Mouse (Mus musculus) stomach, postnatal 0 days (tissue): ENCODE data around the gene Mcoln3.

Source experiments
- CTCF ChIP-seq: IDR thresholded peaks from 2 replicates; pipeline ENCODE4 v1.5.1; 2016; ENCODE audit warnings: antibody characterized with exemption, low read depth, mild to moderate bottlenecking, moderate library complexity
- EP300 ChIP-seq: optimal IDR thresholded peaks from 2 replicates; pipeline ENCODE3; 2016; ENCODE audit warnings: antibody characterized with exemption

DNA sequence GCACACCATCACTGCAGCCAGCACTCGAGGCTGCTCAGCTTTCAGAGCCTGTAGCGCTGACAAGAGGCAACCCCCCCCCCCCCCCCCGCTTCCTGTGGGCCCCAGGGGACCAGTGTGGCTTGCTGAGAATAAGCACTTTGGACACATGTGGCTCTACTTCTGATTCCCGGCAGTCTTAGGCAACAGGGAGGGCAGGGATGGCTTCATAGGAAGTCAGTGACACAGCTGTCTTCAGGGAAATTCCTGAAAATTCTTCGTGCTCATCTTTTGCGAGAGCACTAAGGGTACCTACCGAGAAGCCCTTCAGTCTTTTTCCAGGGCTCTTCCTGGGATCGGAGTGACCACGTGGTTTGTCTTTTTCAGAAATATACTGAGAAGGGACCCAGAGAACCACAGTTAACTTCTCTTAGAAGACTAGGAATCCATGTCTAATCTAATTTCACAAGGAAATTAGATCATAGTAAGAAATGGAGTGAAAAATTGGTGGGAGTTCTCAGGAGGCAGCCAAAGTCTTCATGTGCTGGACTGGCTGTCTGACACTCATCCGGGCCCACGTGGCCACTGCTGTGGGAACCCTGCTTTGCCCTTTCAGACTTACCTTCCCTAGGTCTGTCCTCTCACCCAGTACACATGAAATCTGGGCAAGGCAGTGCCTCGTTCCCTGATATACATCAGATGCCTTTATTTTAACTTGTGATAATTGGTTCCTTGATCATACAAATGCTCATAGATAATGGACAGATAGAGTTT is 36.8 kb downstream of the Mcoln3 start:
- TF ChIP-seq CTCF = no peak
- TF ChIP-seq EP300 = no peak
